Mouse (Mus musculus): ENCODE measurements around the gene Rab21. TPM values are rescaled to one million over a fixed set of nuclear protein-coding genes. Genes with fewer than 3 reads are reported as not detected.
"Not testable (repeated sequence)": the region's sequence is repeated elsewhere in the genome, so short reads cannot be mapped to it uniquely, and the experiment has no call there.

Gene Rab21
- total RNA-seq, 2 experiments from 2014 or later = 66.8 to 68.4 TPM

GRCm38 (mm10) chr10:115332420-115332952, 17.1 kb upstream of the Rab21 start:
- no peak for DNase-seq
- intact Hi-C loops (cut with DNase I) = no loop called here

GRCm38 (mm10) chr10:115329010-115329530, 13.7 kb upstream of the Rab21 start:
- intact Hi-C loops (cut with DNase I) = no loop called here
- DNase-seq = no peak

DNA sequence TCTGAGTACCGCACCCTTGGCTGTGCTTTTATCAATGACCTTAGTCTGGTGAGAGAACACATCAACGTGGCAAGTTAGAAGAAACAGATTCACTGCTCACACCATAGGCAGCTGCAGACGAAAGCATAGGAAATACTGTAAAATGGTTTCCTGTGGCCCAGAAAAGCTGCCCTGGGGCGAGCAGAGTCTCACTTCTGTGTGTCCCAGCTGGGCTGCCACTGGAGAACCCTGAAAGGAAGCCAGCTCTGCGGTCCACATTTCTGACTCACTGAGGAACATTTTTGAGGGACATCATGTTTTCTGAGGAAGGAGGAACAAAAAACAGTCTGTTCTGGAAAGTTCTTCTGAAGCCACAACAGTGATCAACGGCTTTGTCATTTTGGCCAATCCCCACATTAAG, 13.1 kb upstream of the Rab21 start:
- intact Hi-C loops (cut with DNase I) = no loop called here
- peak; percentile 55 to 67 for DNase-seq

GRCm38 (mm10) chr10:115323295-115323694, 7.9 kb upstream of the Rab21 start:
- DNase-seq = peak; percentile 78 to 81

DNA sequence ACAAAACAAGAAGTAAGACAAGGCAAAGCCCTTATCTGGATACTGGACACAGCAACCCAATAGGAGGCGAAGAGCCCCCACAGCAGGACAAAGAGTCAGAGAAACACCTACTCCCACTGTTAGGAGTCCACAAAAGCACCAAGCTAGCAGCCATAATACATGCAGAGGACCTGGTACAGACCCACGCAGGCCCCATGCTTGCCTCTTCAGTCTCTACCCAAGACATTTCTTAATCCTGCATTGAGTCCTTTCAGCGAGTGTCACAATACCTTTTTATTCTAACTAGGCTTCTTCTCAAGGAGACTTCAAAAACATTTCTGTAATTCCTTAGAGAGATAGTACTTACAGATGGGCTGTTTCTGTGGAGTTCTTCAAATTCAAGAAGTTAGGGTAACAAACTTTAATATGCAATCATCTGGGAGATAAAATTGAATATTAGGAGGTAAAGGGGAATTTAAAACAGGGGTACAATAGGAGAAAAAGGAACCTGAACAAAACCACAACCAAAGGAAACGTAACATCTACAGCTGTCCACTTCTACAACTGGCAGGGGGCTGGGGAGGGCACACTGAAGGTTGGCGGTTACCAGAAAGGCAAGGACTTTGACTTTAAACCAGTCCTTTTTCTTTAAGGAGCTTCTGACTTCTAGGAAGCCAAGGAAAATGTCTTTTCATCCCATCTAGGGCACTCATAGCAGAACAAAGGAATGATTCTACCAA, 6.1 kb upstream of the Rab21 start:
- intact Hi-C loops (cut with DNase I) = loop anchor here (2.0 to 5.0 kb wide), 2 partner anchors 295 to 876 kb away; no protein-coding TSS in a partner anchor
- DNase-seq = no peak

More at GRCm38 (mm10) chr10:115323295-115323694, 7.9 kb upstream of the Rab21 start:
- intact Hi-C loops (cut with DNase I) = loop anchor here (2.0 to 5.0 kb wide), 2 partner anchors 294 to 874 kb away; no protein-coding TSS in a partner anchor

DNA sequence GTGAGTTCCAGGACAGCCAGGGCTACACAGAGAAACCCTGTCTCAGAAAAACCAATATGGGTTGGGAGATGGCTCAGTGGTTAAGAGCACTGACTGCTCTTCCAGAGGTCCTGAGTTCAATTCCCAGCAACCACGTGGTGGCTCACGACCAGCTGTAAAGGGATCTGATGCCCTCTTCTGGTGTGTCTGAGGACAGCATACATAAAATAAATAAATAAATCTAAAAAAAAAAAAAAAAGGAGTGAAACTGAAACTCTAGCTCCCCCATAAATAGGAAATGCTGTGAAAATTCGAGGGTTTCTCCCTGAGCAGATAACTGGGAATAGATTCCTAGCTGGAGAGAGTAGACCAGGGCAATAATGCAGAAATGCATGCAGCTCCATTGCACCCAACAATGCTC, 3.0 kb upstream of the Rab21 start:
- DNase-seq; intact Hi-C loops (cut with DNase I): not testable (repeated sequence)

- intact Hi-C loops (cut with DNase I) = no loop called here
- no peak for DNase-seq
Observed at GRCm38 (mm10) chr10:115316313-115316712, 919 bp upstream of the Rab21 start.

GRCm38 (mm10) chr10:115314582-115315452, 577 bp downstream of the Rab21 start:
- intact Hi-C loops (cut with DNase I) = loop anchor here (1.0 to 5.0 kb wide), 3 partner anchors 46 to 70 kb away; partner anchors contain the start of genes Tbc1d15, Thap2 and Zfc3h1
- DNase-seq = peak in 1 of 2 experiments; percentile 50

- intact Hi-C loops (cut with DNase I) = loop anchor here (2.0 to 5.0 kb wide), 2 partner anchors 62 to 71 kb away; partner anchors contain the start of genes Tbc1d15, Thap2 and Zfc3h1
- DNase-seq = no peak
Observed at GRCm38 (mm10) chr10:115314287-115314581, 1.2 kb downstream of the Rab21 start.

DNA sequence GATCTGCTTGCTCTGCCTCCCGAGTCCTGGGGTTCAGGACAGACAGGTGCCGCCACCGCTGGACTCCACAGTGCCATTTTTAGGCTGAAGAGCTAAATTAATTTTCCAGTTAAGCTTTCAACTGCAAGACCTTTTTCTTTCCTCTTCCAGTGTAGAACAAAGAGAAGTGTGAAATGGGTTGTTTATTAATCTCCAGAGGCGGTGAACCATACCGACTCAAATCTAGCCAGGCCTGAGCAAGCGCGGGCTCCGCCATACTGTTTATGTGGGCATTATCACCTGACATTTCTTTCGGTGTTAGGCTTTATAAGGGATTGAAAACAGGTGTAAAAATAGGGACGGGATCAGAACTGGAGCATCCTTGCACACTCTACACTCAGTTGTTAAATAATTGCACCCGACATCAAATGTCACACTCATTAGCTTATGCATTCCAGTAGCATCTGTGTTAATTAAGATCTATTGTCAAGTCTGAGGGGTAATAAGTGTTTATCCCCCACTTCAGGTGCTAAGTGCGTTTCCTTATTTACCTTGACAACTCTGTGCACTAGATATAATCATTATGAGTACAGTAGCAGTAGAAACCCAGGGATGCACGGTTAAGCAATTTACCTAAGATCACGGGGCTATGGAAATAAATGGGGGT, 1.6 kb downstream of the Rab21 start:
- intact Hi-C loops (cut with DNase I) = loop anchor here (2.0 to 5.0 kb wide), 2 partner anchors 61 to 71 kb away; partner anchors contain the start of genes Tbc1d15, Thap2 and Zfc3h1
- DNase-seq = no peak

DNA sequence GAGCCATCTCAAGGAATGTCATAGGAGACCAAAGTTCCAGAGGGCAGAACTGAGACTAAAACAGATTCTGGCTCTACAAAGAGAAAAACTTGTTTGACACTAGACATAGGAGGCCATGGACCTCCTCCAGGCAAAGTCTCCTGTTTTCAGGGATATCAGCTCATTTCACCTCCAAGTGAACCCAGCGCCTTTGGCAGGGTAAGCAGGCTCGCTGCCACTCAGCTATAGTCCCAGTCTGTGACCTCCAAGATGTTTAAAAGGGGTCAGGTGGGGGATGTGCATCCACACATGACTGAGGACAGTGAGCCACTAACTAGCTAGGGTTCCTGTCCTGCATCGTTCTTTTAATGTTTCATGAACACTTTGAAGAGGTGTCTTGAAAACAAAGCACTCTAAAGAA, 2.7 kb downstream of the Rab21 start:
- DNase-seq = peak in 1 of 2 experiments; percentile 62
- intact Hi-C loops (cut with DNase I) = loop anchor here (5.0 kb wide), 1 partner anchor 60 kb away; the partner anchor contains the start of gene Tbc1d15

DNA sequence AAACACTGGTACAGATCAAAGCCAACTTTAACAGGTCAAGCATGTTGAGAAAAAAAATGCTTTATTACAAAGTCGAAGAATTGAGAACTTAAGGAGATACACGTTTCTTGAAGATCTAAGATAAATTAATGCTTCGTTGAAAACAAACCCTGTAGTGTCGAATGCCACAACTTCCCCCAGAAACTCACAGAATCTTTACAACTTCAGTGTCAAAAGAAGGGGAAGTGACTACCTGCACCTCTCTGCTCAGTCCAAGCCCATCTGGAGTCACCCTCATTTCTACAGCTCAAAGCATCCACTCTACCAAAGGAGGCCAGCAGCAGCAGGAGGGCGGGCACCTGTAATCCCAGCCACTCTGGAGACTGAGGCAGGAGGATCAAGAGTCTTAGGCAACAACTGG, 3.2 kb downstream of the Rab21 start:
- no peak for DNase-seq
- intact Hi-C loops (cut with DNase I) = loop anchor here (5.0 kb wide), 1 partner anchor 60 kb away; the partner anchor contains the start of gene Tbc1d15

DNA sequence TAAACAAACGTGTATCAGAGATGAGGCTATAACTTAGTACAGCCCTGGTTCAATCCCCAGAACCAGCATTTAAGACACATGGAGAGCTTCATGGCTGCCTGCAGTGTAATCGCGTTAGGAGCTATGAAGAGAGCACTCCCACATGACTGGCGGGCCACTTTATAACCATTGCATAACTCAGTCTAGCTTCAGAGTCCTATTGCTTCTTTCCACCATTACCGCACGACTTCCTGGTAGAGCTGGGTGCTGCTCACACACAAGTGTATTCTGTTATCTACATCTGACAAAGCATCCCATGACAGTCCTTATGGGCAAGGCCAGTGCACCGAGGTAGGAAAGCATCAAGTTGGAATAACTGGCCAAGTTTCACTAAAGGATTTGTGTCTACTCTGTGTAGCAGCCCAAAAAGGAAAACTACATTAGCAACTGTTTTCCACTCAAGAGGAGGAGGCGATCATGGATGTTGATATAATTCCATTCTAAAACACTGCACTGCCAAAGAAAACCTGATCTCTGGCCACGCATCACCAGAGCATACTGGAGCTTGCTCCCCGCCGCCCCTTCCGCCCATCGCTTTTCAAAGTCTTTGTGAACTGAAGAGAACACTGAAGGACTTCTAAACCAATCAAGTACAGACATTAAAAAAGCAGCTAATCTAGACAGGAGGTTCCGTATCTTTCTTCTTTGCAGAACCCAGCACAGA, 4.0 kb downstream of the Rab21 start:
- no peak for DNase-seq
- intact Hi-C loops (cut with DNase I) = loop anchor here (5.0 kb wide), 1 partner anchor 59 kb away; the partner anchor contains the start of gene Tbc1d15

GRCm38 (mm10) chr10:115309191-115309590, 6.2 kb downstream of the Rab21 start:
- DNase-seq = no peak
- intact Hi-C loops (cut with DNase I) = no loop called here

DNA sequence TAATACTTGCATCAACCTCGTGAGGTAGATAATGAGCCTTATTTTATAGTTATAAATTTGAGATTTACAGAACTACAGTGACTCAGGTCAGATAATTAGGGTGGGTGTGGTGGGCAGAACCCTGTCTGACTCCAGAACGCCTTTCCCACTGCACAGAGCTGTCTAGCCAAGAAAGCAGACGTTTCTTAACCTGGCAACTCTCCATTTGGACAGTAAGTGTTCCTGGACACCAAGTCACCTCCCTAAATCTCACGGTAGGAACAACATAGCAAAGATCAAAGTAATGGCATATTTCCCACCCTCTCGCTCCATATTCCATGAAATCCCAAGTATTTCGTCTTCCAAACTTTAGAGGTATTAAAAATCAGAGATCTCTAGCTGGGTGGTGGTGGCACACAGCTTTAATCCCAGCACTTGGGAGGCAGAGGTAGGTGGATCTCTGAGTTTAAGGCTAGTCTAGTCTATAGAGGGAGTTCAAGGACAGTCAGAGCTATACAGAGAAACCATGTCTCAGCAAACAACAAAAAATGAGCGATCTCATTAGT, 8.0 kb downstream of the Rab21 start:
- intact Hi-C loops (cut with DNase I) = no loop called here
- no peak for DNase-seq

DNA sequence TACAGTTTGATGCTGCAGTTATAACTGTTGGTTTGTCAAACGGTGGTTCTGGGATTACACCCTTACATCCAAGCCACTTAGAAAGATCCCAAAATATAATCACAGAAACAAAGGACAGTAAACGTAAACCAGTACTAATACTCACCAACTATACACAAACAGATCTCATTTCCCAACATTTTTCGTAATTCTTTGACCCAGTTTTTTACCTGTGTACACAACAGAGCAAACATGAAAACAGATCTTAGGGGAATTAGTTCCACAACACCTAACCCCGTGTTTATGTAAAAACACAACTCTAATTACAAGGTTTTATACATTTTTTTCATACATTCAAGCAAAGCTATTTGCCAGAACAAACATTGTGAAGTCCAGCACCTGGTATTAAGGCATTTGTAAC, 16.7 kb downstream of the Rab21 start:
- no peak for DNase-seq
- intact Hi-C loops (cut with DNase I) = no loop called here

- intact Hi-C loops (cut with DNase I) = no loop called here
- DNase-seq = no peak
Observed at GRCm38 (mm10) chr10:115297582-115297981, 17.8 kb downstream of the Rab21 start.

DNA sequence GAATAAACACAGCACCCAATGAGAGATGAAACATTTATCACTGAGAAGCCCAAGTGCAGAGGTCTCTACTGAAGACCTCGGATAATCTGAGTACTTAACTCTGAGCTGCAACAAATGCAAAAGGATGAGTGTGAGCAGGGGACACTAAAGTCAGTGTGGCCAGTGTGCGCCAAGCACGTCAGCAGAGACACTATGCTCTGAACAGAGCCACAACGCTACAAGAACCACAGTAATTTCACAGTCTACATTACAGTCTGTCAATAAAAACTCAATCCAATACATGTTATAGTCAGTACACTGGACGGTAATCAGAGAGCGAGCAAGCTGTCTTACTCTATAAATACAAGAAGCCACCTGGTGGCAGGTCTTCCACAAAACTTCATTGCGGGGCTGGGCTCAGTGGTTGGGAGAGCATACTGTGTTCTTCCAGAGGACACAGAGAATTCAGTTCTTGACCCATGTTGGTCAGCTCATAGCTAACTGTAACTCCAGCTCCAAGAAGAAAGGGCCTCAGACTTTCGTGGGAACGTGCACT, 18.9 kb downstream of the Rab21 start:
- intact Hi-C loops (cut with DNase I) = no loop called here

DNA sequence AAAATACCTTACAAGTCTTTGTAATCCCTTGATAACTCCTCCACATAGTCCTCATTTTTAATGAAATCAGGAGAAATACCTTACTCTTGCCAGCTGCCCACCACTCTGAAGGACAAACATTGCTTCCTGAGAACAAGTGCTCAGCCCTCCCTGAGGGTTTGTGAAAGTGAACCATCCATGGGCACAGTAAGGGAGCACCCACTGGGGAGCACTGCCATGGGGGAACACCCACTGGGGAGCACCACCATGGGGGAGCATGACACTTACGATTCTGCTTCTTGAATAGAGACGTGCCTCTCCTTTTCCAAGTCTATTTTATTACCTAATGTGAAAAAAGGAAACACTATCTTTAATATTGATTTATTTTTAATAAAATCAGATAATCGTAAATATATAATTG, 20.2 kb downstream of the Rab21 start:
- intact Hi-C loops (cut with DNase I) = no loop called here
- DNase-seq = no peak

More for the DNA sequence above, 18.9 kb downstream of the Rab21 start:
- DNase-seq = no peak

Measured in heart, postnatal 14 days (tissue).